Mouse (Mus musculus) embryonic facial prominence, embryonic 14.5 days (tissue): ENCODE results near the gene Tcaf2. TPM values are rescaled to one million over a fixed set of nuclear protein-coding genes. Genes with fewer than 3 reads are reported as not detected.

Experiments
- ATAC-seq: fragments of 200-750 bp; cut with Nextera tagmentation; 2 replicates; pipeline ENCODE4 v1.8.0; 2017; ENCODE audit warnings: low read depth, moderate number of reproducible peaks, moderate TSS enrichment
- DNase-seq: peaks from one replicate; pipeline ENCODE4 v3.0.0-alpha.2; 2015; ENCODE audit warnings: low spot score
- H3K27ac ChIP-seq: fragments of 300-500 bp; sonication (generic); replicated peaks from 2 replicates; pipeline ENCODE4 v1.5.1; 2014; ENCODE audit warnings: low read depth, mild to moderate bottlenecking, low read length, moderate library complexity
- H3K27me3 ChIP-seq: fragments of 300-500 bp; sonication (generic); replicated peaks from 2 replicates; pipeline ENCODE4 v1.6.1; 2014; ENCODE audit warnings: low read length; ENCODE audit not compliant: control insufficient read depth, insufficient read depth
- H3K36me3 ChIP-seq: fragments of 300-500 bp; sonication (generic); 2 replicates; pipeline ENCODE4 v1.6.1; 2014; ENCODE audit warnings: low read length, mixed read lengths; ENCODE audit not compliant: control insufficient read depth, insufficient read depth
- H3K4me1 ChIP-seq: fragments of 300-500 bp; sonication (generic); 2 replicates; pipeline ENCODE4 v1.6.1; 2014; ENCODE audit warnings: antibody characterized with exemption, low read length; ENCODE audit not compliant: control insufficient read depth, insufficient read depth
- H3K4me2 ChIP-seq: fragments of 300-500 bp; sonication (generic); 2 replicates; pipeline ENCODE4 v1.6.1; 2014; ENCODE audit warnings: low read depth, mild to moderate bottlenecking, low read length, moderate library complexity, mixed read lengths
- H3K4me3 ChIP-seq: fragments of 300-500 bp; sonication (generic); 2 replicates; pipeline ENCODE4 v1.5.1; 2014; ENCODE audit warnings: low read depth, mild to moderate bottlenecking, low read length
- H3K9ac ChIP-seq: fragments of 300-500 bp; sonication (generic); 2 replicates; pipeline ENCODE4 v1.6.1; 2014; ENCODE audit warnings: low read depth, mild to moderate bottlenecking, low read length, moderate library complexity, mixed read lengths
- H3K9me3 ChIP-seq: fragments of 300-500 bp; sonication (generic); 2 replicates; pipeline ENCODE4 v1.6.1; 2016; ENCODE audit warnings: low read length; ENCODE audit not compliant: control insufficient read depth
- WGBS: fragments of 180-500 bp; shearing (Covaris S2); extraction: QIAGEN DNeasy Blood & Tissue Kit; methylation state at CpG from one replicate; pipeline ENCODE4 v1.1.7; 2014; 5-methylcytosine and 5-hydroxymethylcytosine counted together
- polyA plus RNA-seq: library from polyadenylated mRNA; unstranded; fragments of >200 nt; fragmentation: Nextera tagmentation; extraction: Ambion mirVana; gene quantifications from 2 replicates; pipeline ENCODE4 v1.2.1, GENCODE M21; 2014

Tcaf2 gene
- polyA plus RNA-seq, 1 experiment from 2014 or later: 2.5 TPM

- no peak for DNase-seq
- Histone ChIP-seq H3K4me3 (no peak overlapping the region), H3K9ac (no peak overlapping the region), H3K36me3 (peaks cover 17% of the 10 kb centered on the region), H3K27ac (no peak overlapping the region), H3K27me3 (no peaks in the 10 kb centered on the region), H3K4me1 (no peaks in the 10 kb centered on the region), H3K4me2 (no peak overlapping the region), H3K9me3 (no peaks in the 10 kb centered on the region)
- 87% methylated on average over 2 of the region's 2 CpGs for WGBS
- no peak for ATAC-seq
Observed at GRCm38 (mm10) chr6:42667722-42668121, 22.7 kb upstream of the Tcaf2 start.

- Histone ChIP-seq H3K27me3 (no peaks in the 10 kb centered on the region), H3K4me1 (no peaks in the 10 kb centered on the region), H3K27ac (no peak overlapping the region), H3K4me3 (no peak overlapping the region), H3K4me2 (no peak overlapping the region), H3K36me3 (no peaks in the 10 kb centered on the region), H3K9me3 (no peaks in the 10 kb centered on the region), H3K9ac (no peak overlapping the region)
- 32% methylated on average over 2 of the region's 2 CpGs for WGBS
- DNase-seq: peak; percentile 75
- peak; percentile 55; the same call in 1 of the 2 replicates for ATAC-seq
Observed at GRCm38 (mm10) chr6:42661739-42662138, 16.7 kb upstream of the Tcaf2 start.

DNA sequence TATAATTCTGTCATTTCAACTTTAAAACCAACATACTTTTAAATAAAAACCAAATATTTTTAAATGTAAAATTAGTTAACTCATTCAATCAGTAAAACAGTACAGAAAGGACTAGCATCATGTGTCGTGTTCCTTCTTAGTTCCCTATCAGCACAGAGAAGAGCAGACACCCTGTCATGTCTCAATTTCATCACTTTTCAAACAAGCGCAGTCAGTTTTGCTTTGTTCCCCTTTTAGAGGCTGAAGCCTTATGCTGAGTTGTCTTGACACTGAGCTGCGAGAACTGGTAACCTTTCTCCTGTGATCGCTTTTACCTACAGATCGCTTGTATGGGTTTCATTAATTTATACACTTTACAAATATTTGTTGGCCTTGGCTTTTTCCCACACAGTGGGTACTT lies 10.7 kb downstream of the Tcaf2 start:
- no peaks in the 10 kb centered on the region for H3K9me3 ChIP-seq
- H3K4me1 ChIP-seq: no peaks in the 10 kb centered on the region
- 86% methylated on average over 5 of the region's 5 CpGs for WGBS
- H3K27me3 ChIP-seq: no peaks in the 10 kb centered on the region
- H3K4me3 ChIP-seq: no peak overlapping the region
- no peaks in the 10 kb centered on the region for H3K36me3 ChIP-seq
- H3K27ac ChIP-seq: no peak overlapping the region
- no peak overlapping the region for H3K9ac ChIP-seq
- no peak overlapping the region for H3K4me2 ChIP-seq
- ATAC-seq: no peak
- DNase-seq: no peak

DNA sequence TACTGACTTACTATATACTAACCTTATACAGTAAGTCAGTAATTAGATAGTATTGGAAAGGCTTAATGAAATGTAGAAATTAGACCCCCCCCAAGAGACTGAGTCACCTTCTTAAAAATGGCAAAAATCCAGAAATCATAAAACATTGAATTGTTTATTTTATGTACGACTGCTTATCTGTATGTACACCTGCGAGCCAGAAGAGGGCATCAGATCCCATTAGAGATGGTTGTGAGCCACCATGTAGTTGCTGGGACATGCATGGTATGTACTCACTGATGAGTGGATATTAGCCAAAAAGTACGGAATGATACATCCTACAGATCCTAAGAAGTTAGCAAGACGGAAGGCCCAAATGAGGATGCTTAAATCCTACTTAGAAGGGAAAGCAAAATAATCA lies 13.7 kb downstream of the Tcaf2 start:
- no peak overlapping the region for H3K4me3 ChIP-seq
- H3K27me3 ChIP-seq: no peaks in the 10 kb centered on the region
- H3K9ac ChIP-seq: no peak overlapping the region
- no peak overlapping the region for H3K4me2 ChIP-seq
- no peaks in the 10 kb centered on the region for H3K36me3 ChIP-seq
- no peak for ATAC-seq
- H3K4me1 ChIP-seq: no peaks in the 10 kb centered on the region
- H3K9me3 ChIP-seq: no peaks in the 10 kb centered on the region
- WGBS: 69% methylated on average over 4 of the region's 4 CpGs
- no peak overlapping the region for H3K27ac ChIP-seq
- DNase-seq: no peak

DNA sequence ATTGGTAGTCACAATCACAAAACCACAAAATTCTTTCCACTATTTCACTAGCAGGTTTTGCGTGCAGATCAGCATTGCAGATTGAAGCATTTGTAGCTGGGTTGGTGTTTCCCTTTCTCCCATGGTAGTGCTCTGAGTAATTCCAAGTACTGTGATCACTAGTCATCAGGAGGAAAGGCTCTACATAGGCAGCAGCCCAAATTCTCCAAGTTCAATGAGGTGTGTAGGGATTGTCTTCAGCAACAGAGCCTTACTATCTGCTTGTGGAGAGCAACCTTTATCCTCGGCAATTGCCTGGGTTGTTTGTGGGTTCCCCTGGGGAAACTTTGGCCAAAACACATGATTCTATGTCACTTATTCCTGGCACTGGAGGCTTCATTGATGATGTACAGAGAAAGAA lies 28.1 kb downstream of the Tcaf2 start:
- 80% methylated on average over 2 of the region's 2 CpGs for WGBS
- no peak for ATAC-seq
- H3K27me3 ChIP-seq: no peaks in the 10 kb centered on the region

GRCm38 (mm10) chr6:42612218-42612617 lies 32.8 kb downstream of the Tcaf2 start:
- no peak for ATAC-seq
- Histone ChIP-seq H3K36me3 (no peaks in the 10 kb centered on the region), H3K9me3 (no peaks in the 10 kb centered on the region), H3K4me2 (no peak overlapping the region), H3K9ac (no peak overlapping the region), H3K27ac (no peak overlapping the region), H3K27me3 (no peaks in the 10 kb centered on the region), H3K4me3 (no peak overlapping the region), H3K4me1 (no peaks in the 10 kb centered on the region)
- peak; percentile 6 for DNase-seq

More for the DNA sequence above, 28.1 kb downstream of the Tcaf2 start:
- H3K4me2 ChIP-seq: no peak overlapping the region
- DNase-seq: no peak
- no peaks in the 10 kb centered on the region for H3K4me1 ChIP-seq
- no peaks in the 10 kb centered on the region for H3K9me3 ChIP-seq
- no peak overlapping the region for H3K9ac ChIP-seq
- H3K4me3 ChIP-seq: no peak overlapping the region
- no peaks in the 10 kb centered on the region for H3K36me3 ChIP-seq
- no peak overlapping the region for H3K27ac ChIP-seq

DNA sequence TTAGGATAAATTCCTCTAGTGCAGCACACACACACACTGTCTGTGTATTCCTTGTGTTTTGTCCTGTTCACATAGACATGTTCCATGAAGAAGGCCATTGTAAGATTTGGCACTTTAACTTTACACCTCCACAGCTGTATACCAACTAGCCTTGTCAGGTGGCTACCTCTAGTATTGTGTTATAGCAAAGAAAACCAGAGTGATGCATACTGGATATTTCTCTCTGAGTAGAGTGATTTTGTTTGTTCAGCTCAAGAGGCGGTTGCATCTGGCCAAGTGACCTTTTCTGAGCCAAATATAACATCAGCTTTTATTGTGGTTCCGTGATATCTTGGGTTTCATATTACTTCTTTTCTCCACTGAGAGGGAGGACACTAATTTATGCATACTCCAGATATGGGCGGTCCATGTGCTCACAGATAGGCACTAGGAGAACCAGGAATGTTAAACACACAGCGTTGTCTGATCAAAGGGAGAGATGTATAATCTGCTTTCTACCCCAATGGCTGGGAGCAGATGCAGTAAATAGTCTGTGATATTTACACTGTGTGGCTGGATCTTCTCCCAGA lies 34.0 kb downstream of the Tcaf2 start:
- Histone ChIP-seq H3K9ac (no peak overlapping the region), H3K4me1 (no peaks in the 10 kb centered on the region), H3K4me3 (no peak overlapping the region), H3K27ac (no peak overlapping the region), H3K9me3 (no peaks in the 10 kb centered on the region), H3K27me3 (no peaks in the 10 kb centered on the region), H3K36me3 (no peaks in the 10 kb centered on the region), H3K4me2 (no peak overlapping the region)
- 50% methylated on average over 4 of the region's 4 CpGs for WGBS
- DNase-seq: peak; percentile 9
- ATAC-seq: peak; percentile 22; the same call in 1 of the 2 replicates

DNA sequence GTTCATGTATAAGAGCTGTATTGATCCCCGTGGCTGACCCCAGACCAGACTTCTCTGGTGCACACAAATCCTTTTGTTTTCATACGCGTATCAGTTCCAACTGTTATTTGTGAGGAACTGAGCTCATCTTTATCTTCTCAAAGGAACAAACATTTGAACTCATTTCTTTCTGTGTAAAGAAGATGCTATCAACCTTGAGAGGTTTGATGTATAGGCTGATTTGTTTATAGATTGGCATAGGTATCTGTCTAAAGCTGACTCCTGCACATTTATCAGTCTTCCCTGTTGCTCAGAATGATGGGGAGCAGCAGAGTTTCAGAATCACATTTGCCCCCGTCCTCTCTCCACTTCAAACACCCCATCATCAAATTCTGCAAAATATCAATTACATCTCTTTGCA lies 47.5 kb downstream of the Tcaf2 start, which contains the start of gene Tcaf3:
TSS of gene Tcaf3 (minus strand) at position 101 of the 400 bp plus-strand sequence.
- Histone ChIP-seq H3K9ac (no peak within 1 kb of the TSS), H3K27me3 (no peaks in the 10 kb centered on the region), H3K4me2 (no peak within 1 kb of the TSS), H3K36me3 (no peaks in the 10 kb centered on the region), H3K4me1 (no peaks in the 10 kb centered on the region), H3K4me3 (no peak within 1 kb of the TSS), H3K9me3 (no peaks in the 10 kb centered on the region), H3K27ac (no peak within 1 kb of the TSS)
- WGBS: 59% methylated on average over 4 of the region's 4 CpGs
- ATAC-seq: no peak
- DNase-seq: no peak

DNA sequence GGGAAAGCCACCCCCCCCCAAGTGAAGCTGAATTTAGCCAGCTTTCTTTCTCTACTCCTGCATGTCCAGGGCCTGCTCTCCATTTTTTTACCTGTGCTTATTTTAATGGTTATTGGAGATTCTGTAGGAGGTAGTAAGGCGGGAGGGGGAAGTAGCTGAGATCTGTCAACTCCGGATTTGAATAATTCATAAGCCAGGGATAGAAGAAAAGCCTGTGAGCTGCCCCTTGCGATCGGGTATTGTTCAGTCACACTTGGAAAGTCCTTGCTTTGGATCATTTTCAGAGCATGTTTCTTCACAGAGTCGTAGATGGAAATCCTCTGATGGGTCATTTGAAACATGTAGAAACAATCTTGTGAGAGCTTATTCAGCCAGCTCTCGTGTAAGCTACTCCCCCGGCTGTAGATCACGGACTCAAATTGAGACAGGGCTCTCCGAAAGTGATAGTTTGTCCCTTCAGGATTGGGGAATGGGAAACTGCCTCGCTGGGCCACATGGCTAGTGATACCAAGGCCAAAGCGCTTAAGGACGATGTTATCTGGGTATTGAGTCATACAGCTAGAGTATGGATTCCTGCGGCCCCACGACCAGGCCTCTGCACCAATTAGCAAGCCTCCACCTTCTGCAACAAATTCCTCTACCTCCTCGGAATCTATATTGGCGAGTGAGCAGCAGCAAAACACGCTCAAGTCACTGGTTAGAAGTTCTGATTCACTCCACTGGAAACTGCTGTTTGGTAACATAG lies 51.7 kb downstream of the Tcaf2 start:
- ATAC-seq (no peak), DNase-seq (no peak)
- Histone ChIP-seq H3K4me3 (no peak overlapping the region), H3K9me3 (no peaks in the 10 kb centered on the region), H3K9ac (no peak overlapping the region), H3K36me3 (no peaks in the 10 kb centered on the region), H3K27ac (no peak overlapping the region), H3K27me3 (no peaks in the 10 kb centered on the region), H3K4me2 (no peak overlapping the region), H3K4me1 (no peaks in the 10 kb centered on the region)
- WGBS: 72% methylated on average over 17 of the region's 17 CpGs
